Mouse (Mus musculus) gastrocnemius, adult 18-20 months (tissue): Measurements from ENCODE around the gene Anks1. TPM values are rescaled to one million over a fixed set of nuclear protein-coding genes. Genes with fewer than 3 reads are reported as not detected.
A peak's percentile ranks its signal among the peaks of the same experiment; 100 is the strongest.
"Not testable (repeated sequence)": the region's sequence is repeated elsewhere in the genome, so short reads cannot be mapped to it uniquely, and the experiment has no call there.

Experiments used
- DNase-seq: peaks from one replicate; pipeline ENCODE4 v3.0.0; 2021; ENCODE audit warnings: low spot score
- total RNA-seq, 2 experiments: library from RNA; stranded (reverse); gene quantifications; 2 replicates each; pipeline ENCODE4 v1.2.3; 2021

Anks1 gene
- total RNA-seq, 2 experiments from 2014 or later: 10.2 to 11.0 TPM

- no peak for DNase-seq
These were observed 56.2 kb downstream of the Anks1 start for GRCm38 (mm10) chr17:27965292-27965691.

- no peak for DNase-seq
These were observed 57.0 kb downstream of the Anks1 start for GRCm38 (mm10) chr17:27966056-27966455.

GRCm38 (mm10) chr17:27966508-27967021, 57.5 kb downstream of the Anks1 start:
- no peak for DNase-seq

GRCm38 (mm10) chr17:27967529-27967928, 58.4 kb downstream of the Anks1 start:
- DNase-seq: no peak

- DNase-seq: peak; percentile 34
These were observed 59.1 kb downstream of the Anks1 start for GRCm38 (mm10) chr17:27968033-27968750.

GRCm38 (mm10) chr17:27968903-27969302, 59.8 kb downstream of the Anks1 start:
- DNase-seq: no peak

- no peak for DNase-seq
These were observed 60.3 kb downstream of the Anks1 start for GRCm38 (mm10) chr17:27969365-27969764.

GRCm38 (mm10) chr17:27969896-27970295, 60.8 kb downstream of the Anks1 start:
- DNase-seq: no peak

- DNase-seq: no peak
These were observed 61.2 kb downstream of the Anks1 start for GRCm38 (mm10) chr17:27970305-27970704.

GRCm38 (mm10) chr17:27971496-27971895, 62.4 kb downstream of the Anks1 start:
- DNase-seq: peak; percentile 92

- DNase-seq: no peak
These were observed 64.2 kb downstream of the Anks1 start for GRCm38 (mm10) chr17:27973337-27973736.

GRCm38 (mm10) chr17:27976266-27976665, 67.2 kb downstream of the Anks1 start:
- no peak for DNase-seq

GRCm38 (mm10) chr17:27977008-27977636, 68.0 kb downstream of the Anks1 start:
- no peak for DNase-seq

GRCm38 (mm10) chr17:27980391-27980955, 71.4 kb downstream of the Anks1 start:
- DNase-seq: no peak

GRCm38 (mm10) chr17:27981451-27982069, 72.5 kb downstream of the Anks1 start:
- DNase-seq: no peak

GRCm38 (mm10) chr17:27982070-27982457, 73.0 kb downstream of the Anks1 start:
- DNase-seq: not testable (repeated sequence)

GRCm38 (mm10) chr17:27982712-27983266, 73.7 kb downstream of the Anks1 start:
- no peak for DNase-seq

- no peak for DNase-seq
These were observed 75.3 kb downstream of the Anks1 start for GRCm38 (mm10) chr17:27984421-27984820.

GRCm38 (mm10) chr17:27986106-27986505, 77.0 kb downstream of the Anks1 start:
- no peak for DNase-seq

GRCm38 (mm10) chr17:27989807-27990542, 80.9 kb downstream of the Anks1 start:
- DNase-seq: peak; percentile 80
